Mouse (Mus musculus) liver, embryonic 13.5 days (tissue): ENCODE data around the gene Kcnd2. TPM values are rescaled to one million over a fixed set of nuclear protein-coding genes. Genes with fewer than 3 reads are reported as not detected.
"Not testable (repeated sequence)": the region's sequence is repeated elsewhere in the genome, so short reads cannot be mapped to it uniquely, and the experiment has no call there.

Experiments used
- ATAC-seq: fragments of 200-750 bp; cut with Nextera tagmentation; 2 replicates; pipeline ENCODE4 v1.8.0; 2017; ENCODE audit warnings: low read depth, mild to moderate bottlenecking, moderate number of reproducible peaks, moderate library complexity
- DNase-seq: peaks from one replicate; pipeline ENCODE4 v3.0.0; 2022
- H3K27ac ChIP-seq: fragments of 300-500 bp; sonication (generic); 2 replicates; pipeline ENCODE4 v1.5.1; 2015; ENCODE audit warnings: moderate library complexity, mild to moderate bottlenecking, inconsistent platforms
- H3K27me3 ChIP-seq: fragments of 300-500 bp; sonication (generic); 2 replicates; pipeline ENCODE4 v1.6.1; 2015; ENCODE audit warnings: mild to moderate bottlenecking, inconsistent platforms
- H3K36me3 ChIP-seq: fragments of 300-500 bp; sonication (generic); 2 replicates; pipeline ENCODE4 v1.6.1; 2015; ENCODE audit warnings: mild to moderate bottlenecking, inconsistent platforms
- H3K4me1 ChIP-seq: fragments of 300-500 bp; sonication (generic); replicated peaks from 2 replicates; pipeline ENCODE4 v1.6.1; 2015; ENCODE audit warnings: inconsistent platforms
- H3K4me2 ChIP-seq: fragments of 300-500 bp; sonication (generic); 2 replicates; pipeline ENCODE4 v1.6.1; 2015; ENCODE audit warnings: inconsistent platforms, mild to moderate bottlenecking, moderate library complexity
- H3K4me3 ChIP-seq: fragments of 300-500 bp; sonication (generic); replicated peaks from 2 replicates; pipeline ENCODE4 v1.5.1; 2015; ENCODE audit warnings: mild to moderate bottlenecking, inconsistent platforms
- H3K9ac ChIP-seq: fragments of 300-500 bp; sonication (generic); 2 replicates; pipeline ENCODE4 v1.6.1; 2015; ENCODE audit warnings: mild to moderate bottlenecking, inconsistent platforms
- H3K9me3 ChIP-seq: fragments of 300-500 bp; sonication (generic); replicated peaks from 2 replicates; pipeline ENCODE4 v1.6.1; 2016; ENCODE audit warnings: inconsistent platforms
- WGBS: fragments of 180-500 bp; shearing (Covaris S2); methylation state at CpG from one replicate; pipeline ENCODE4 v1.1.7; 2015; ENCODE audit not compliant: insufficient replicate concordance; 5-methylcytosine and 5-hydroxymethylcytosine counted together
- polyA plus RNA-seq: library from polyadenylated mRNA; unstranded; fragments of >200 nt; fragmentation: Nextera tagmentation; extraction: Ambion mirVana; gene quantifications from 2 replicates; pipeline ENCODE4 v1.2.1, GENCODE M21; 2015

The Kcnd2 gene
- polyA plus RNA-seq, 1 experiment from 2014 or later, result 0.02 TPM

DNA sequence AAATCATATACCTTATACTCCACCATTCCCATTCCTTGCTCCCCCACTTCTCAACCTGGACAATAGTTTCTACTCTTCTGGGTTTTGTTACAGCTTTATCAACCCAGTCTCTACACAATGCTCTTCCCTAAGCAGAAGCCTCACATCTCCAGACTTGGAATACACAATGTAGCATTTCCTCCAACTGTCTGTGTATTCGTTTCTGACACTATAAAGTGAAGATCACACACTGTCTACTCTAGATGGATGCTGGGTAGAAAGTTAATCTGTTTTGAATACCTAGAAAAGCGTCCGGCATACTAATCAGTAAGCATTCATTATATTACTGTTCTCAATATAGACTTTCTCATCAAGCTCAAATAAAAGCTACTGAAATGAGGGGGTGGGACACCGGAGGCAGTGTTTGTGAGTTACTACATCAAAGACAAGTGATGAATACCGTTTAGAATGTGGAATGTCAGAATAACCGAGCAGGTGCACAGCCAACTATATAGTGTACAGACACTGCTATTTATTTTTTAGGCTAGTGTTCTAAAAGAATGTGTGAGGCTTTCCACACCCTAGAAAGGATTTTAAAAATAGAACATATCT is 62.1 kb downstream of the Kcnd2 start:
- no peaks in the 10 kb centered on the region for H3K9me3 ChIP-seq
- no peak for ATAC-seq
- no peak overlapping the region for H3K9ac ChIP-seq
- no peak for DNase-seq
- no peaks in the 10 kb centered on the region for H3K27me3 ChIP-seq
- no peaks in the 10 kb centered on the region for H3K4me1 ChIP-seq
- 67% methylated on average over 6 of the region's 6 CpGs for WGBS
- H3K36me3 ChIP-seq, result no peaks in the 10 kb centered on the region
- no peak overlapping the region for H3K27ac ChIP-seq
- H3K4me3 ChIP-seq, result no peak overlapping the region
- no peak overlapping the region for H3K4me2 ChIP-seq

DNA sequence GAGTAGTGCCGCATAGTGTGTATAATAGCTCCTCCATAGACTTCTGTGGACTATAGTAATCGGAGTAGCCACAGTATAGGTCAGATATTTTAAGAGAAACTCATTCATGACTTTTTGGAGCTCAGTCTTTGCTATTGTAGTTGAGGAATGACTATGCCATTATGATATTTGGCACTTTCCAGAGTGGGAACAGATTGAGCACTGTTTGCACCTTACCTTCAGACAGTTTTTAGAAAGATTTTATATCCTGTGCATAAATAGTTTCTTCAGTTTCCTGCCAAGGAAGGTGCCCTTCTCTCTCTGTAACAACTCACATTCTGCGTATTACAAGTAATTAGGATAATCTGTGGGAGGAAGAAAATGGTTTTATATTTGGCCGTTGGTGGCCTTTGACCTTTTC is 89.6 kb downstream of the Kcnd2 start:
- Histone ChIP-seq H3K4me3 (no peak overlapping the region), H3K4me2 (no peak overlapping the region), H3K9me3 (no peaks in the 10 kb centered on the region), H3K27me3 (no peaks in the 10 kb centered on the region), H3K27ac (no peak overlapping the region), H3K36me3 (no peaks in the 10 kb centered on the region), H3K4me1 (no peaks in the 10 kb centered on the region), H3K9ac (no peak overlapping the region)
- no peak for ATAC-seq
- 60% methylated on average over 4 of the region's 4 CpGs for WGBS
- DNase-seq, result no peak

DNA sequence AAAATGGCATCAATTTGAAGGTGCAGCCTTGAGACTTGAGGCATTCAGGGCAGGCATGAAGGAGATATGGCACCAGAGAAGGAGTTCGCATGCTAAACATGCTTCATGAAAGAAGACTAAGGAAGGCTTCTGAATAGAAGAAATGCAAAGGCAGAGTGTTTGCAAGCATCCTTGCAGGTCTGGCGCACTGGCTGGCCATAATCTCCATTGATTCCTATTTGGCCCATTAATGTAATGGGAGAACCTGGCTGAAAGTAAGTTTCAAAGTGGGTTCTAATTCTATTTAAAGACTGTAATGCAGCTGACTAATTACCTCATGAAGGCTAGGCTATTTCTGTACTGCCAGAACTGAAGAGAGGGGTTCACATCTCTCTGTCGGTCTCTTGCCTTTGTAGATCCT is 94.9 kb downstream of the Kcnd2 start:
- Histone ChIP-seq H3K4me2 (no peak overlapping the region), H3K9ac (no peak overlapping the region), H3K4me3 (no peak overlapping the region), H3K4me1 (no peaks in the 10 kb centered on the region), H3K36me3 (no peaks in the 10 kb centered on the region), H3K27ac (no peak overlapping the region), H3K27me3 (no peaks in the 10 kb centered on the region), H3K9me3 (no peaks in the 10 kb centered on the region)
- DNase-seq, result no peak
- 78% methylated on average over 3 of the region's 3 CpGs for WGBS
- ATAC-seq, result no peak

DNA sequence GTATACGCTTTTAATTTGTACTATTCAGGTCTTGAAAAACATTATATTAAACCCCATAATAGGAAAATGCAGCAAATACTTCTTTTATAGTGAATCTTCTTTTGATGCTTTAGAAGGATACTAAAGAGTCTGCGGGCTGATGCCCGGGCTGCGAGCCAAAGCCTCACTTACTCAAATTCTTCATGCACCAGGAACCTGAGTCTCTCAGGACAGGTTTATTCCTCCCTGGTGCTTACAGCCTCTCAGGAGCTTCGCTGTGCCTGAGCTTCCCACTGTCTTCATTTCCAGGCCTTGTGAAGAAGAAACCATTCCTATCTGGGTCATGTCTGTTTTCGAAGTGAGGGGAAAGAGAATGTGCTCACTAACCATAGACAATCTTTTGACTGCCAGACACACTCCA is 106.1 kb downstream of the Kcnd2 start:
- Histone ChIP-seq H3K4me2 (no peak overlapping the region), H3K27me3 (no peaks in the 10 kb centered on the region), H3K9ac (no peak overlapping the region), H3K4me3 (no peak overlapping the region), H3K27ac (no peak overlapping the region), H3K4me1 (no peaks in the 10 kb centered on the region), H3K36me3 (no peaks in the 10 kb centered on the region), H3K9me3 (no peaks in the 10 kb centered on the region)
- WGBS, result 70% methylated on average over 6 of the region's 6 CpGs
- no peak for ATAC-seq
- no peak for DNase-seq

DNA sequence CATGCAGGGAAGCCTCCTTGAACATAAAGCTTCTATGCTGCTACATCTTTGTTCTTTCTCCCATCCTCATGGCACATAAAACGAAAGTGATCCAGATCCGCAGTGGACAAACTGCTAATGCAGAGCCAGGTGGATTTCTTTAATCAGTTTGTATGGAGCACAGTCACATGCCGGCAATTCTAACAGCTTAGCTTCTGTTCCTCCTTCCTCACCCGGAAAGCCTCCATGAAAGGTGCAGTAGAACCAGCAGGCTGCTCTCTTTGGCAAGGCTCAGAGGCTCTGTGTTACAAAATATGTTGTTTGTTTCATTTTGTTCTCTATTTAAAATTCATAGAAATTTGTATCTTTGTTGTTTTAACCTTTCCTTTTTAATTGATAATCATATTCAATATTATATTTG is 106.9 kb downstream of the Kcnd2 start:
- no peak overlapping the region for H3K4me2 ChIP-seq
- WGBS, result 73% methylated on average over 4 of the region's 4 CpGs
- ATAC-seq (no peak), DNase-seq (no peak)
- H3K9me3 ChIP-seq, result no peaks in the 10 kb centered on the region
- H3K27me3 ChIP-seq, result no peaks in the 10 kb centered on the region
- no peaks in the 10 kb centered on the region for H3K36me3 ChIP-seq
- H3K4me3 ChIP-seq, result no peak overlapping the region
- H3K27ac ChIP-seq, result no peak overlapping the region
- H3K4me1 ChIP-seq, result no peaks in the 10 kb centered on the region
- no peak overlapping the region for H3K9ac ChIP-seq

DNA sequence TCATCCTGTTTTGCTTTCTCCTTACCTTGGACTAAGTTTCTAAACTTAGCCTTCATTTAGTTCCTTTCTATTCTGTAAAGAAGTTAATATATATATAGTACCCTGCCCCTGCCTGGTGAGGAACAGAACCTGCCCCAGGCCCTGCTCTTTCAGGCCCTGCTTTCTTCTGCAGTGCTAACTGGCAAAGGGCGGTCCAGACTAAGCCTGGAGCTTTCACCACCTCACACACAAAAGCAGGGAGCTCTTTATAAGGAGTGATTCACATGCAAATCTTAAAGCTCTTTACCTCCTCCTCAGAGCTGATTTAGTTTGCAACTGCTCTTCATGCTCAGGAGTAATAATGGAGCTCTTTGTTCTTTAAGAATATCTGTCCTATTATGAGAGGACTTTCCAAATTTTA is 109.9 kb downstream of the Kcnd2 start:
- no peak overlapping the region for H3K4me2 ChIP-seq
- no peak for DNase-seq
- WGBS, result 50% methylated on average over 1 of the region's 1 CpGs
- no peak for ATAC-seq
- no peak overlapping the region for H3K9ac ChIP-seq
- H3K27me3 ChIP-seq, result no peaks in the 10 kb centered on the region
- no peaks in the 10 kb centered on the region for H3K36me3 ChIP-seq
- no peak overlapping the region for H3K4me3 ChIP-seq
- no peaks in the 10 kb centered on the region for H3K4me1 ChIP-seq
- H3K27ac ChIP-seq, result no peak overlapping the region
- no peaks in the 10 kb centered on the region for H3K9me3 ChIP-seq

DNA sequence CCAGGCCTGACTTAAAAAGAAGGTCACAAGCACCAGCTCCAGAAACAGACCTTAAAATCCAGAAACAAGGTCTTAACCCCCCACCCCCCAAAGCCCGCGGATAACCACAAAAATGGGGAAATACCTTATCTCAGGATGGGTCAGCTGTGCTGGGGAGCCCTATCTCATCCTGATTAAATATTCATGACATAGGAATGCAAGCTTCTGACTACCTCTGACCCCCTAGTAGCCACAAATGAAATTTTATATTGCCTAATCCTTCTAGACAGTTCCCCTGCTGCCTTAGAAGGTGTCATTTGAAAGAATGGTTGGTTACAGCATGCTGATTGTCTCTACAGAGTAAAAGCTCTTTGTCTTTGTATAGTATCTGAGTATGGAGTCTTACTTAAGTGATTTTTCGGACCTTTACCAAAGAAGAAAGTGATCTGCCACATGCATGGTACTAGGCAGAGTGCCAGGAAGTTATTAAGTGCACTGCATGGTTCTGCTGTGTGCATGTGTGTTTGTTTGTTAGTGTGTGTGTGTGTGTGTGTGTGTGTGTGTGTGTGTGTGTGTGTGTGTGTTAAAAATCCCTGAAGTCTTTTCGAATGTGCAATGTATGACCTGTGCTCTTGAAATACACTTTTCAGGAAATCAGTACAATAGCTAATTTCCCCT is 111.9 kb downstream of the Kcnd2 start:
- no peak overlapping the region for H3K4me3 ChIP-seq
- no peak overlapping the region for H3K9ac ChIP-seq
- H3K27ac ChIP-seq, result no peak overlapping the region
- ATAC-seq, result no peak
- no peak overlapping the region for H3K4me2 ChIP-seq
- no peak for DNase-seq
- WGBS, result 28% methylated on average over 4 of the region's 4 CpGs
- H3K27me3 ChIP-seq, result no peaks in the 10 kb centered on the region
- H3K9me3 ChIP-seq, result no peaks in the 10 kb centered on the region
- no peaks in the 10 kb centered on the region for H3K36me3 ChIP-seq
- no peaks in the 10 kb centered on the region for H3K4me1 ChIP-seq

DNA sequence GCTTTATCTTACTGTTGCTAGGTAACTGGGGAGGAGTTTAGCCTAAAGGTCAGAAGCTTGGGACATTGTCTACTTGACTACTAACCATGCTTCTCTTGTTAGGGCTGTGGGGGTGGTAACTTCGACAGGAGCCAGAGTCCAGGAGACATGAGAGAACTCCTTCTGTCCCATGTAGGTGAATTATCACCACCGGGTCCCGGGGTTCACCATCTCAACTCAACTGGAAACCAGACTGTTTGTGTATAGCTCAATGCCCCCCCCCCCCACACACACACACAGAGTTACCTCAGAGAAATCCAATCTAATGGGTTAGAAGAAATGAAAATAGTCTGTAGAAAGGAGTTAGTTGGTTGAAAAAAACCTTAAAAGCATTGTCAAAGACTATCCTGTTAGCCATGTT is 170.0 kb downstream of the Kcnd2 start:
- not testable (repeated sequence) for ATAC-seq, H3K27me3 ChIP-seq, H3K9ac ChIP-seq, H3K27ac ChIP-seq, DNase-seq, H3K4me3 ChIP-seq, H3K4me2 ChIP-seq, H3K36me3 ChIP-seq, H3K9me3 ChIP-seq, H3K4me1 ChIP-seq
- WGBS, result 60% methylated on average over 3 of the region's 3 CpGs

DNA sequence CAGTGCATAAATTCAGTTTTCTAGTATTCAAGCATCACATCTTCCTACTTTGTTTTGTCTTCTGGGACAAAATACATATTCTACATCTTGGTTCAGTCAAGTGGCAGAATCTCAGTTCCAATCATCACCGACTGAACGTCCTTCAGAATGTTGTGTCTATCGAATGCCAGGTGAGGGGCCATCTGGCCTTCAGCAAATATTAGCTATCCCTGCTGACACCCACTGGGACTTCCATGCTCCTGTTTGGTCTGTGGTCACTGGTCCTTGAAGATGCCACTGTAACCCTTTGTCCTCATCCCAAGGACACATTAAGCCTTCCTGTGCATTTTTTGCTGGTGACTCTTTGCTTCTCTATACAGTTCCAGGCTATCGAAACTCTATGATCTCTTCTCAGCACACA is 176.5 kb downstream of the Kcnd2 start:
- no peak for DNase-seq

DNA sequence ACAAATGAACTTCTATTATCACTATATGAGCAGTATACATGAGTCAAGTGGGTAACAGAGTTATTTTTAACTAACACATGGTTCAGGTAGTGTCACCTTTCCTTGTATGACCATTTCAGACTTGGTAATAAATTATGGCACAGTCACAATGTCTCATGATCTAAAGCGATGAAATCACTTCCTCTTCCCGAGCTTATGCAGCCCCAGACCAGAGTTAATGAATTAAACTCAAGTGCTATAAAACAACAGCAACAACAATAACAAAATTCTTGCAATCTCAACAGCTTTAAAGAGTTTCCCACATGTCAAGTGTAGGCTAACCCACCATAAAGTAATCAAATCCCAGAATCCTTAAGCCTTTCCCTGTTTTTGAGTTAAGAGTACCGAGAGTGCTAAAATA is 198.4 kb downstream of the Kcnd2 start:
- ATAC-seq (no peak), DNase-seq (no peak)
- Histone ChIP-seq H3K4me2 (no peak overlapping the region), H3K4me1 (no peaks in the 10 kb centered on the region), H3K27me3 (no peaks in the 10 kb centered on the region), H3K4me3 (no peak overlapping the region), H3K9me3 (no peaks in the 10 kb centered on the region), H3K9ac (no peak overlapping the region), H3K36me3 (no peaks in the 10 kb centered on the region), H3K27ac (no peak overlapping the region)
- WGBS, result 61% methylated on average over 3 of the region's 3 CpGs

More for the DNA sequence above, 176.5 kb downstream of the Kcnd2 start:
- Histone ChIP-seq H3K27ac (no peak overlapping the region), H3K4me3 (no peak overlapping the region), H3K9ac (no peak overlapping the region), H3K9me3 (no peaks in the 10 kb centered on the region), H3K4me2 (no peak overlapping the region), H3K36me3 (no peaks in the 10 kb centered on the region), H3K27me3 (no peaks in the 10 kb centered on the region), H3K4me1 (no peaks in the 10 kb centered on the region)
- 79% methylated on average over 4 of the region's 4 CpGs for WGBS
- ATAC-seq, result no peak

DNA sequence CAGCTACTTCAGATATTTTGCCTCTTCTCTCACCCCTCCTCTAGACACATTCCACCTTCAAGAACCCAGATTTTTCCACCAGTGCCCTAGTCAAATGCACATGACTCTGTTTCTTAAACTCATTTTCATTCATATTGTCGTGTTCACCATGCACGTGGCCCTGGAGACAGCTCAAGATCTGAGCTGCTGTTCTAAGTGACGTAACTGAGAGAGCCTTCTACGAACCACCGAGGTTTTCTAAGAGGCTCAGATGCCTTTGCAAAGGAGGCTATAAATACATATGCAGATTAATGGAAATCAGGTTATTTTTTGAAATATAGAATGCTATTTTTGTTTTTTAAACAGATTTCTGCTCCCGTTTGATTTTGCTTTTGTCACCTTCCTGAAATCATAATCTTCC is 202.9 kb downstream of the Kcnd2 start:
- DNase-seq (no peak), ATAC-seq (no peak)
- Histone ChIP-seq H3K9me3 (no peaks in the 10 kb centered on the region), H3K4me2 (no peak overlapping the region), H3K36me3 (no peaks in the 10 kb centered on the region), H3K4me3 (no peak overlapping the region), H3K27me3 (no peaks in the 10 kb centered on the region), H3K9ac (no peak overlapping the region), H3K4me1 (no peaks in the 10 kb centered on the region), H3K27ac (no peak overlapping the region)
- 62% methylated on average over 6 of the region's 6 CpGs for WGBS

DNA sequence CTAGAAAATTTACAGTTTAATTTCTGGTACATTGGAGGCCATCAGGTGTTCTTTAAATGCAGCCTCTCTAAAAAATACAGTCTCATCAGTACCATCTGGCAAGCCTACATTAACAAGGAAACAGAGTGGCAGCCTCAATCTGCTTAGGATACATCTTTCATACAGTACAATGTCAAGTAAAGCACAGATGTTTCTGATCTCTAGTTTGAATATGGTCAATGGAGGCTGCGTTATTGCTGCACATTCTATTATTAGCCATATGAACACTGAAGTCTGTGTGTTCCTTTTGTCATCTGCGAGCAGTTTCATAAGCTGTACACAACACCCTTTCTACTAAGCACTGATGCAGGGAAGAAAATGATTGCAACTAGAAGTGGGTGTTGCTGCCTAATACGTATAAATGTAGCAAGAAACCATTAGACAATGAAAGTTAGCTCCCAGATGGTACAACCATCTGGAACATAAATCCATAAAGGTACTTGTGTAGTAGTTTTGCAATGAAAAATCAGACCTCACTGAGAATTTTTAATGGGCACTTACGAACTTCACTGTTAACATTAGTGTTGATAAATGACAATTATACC is 209.0 kb downstream of the Kcnd2 start:
- Histone ChIP-seq H3K27ac (no peak overlapping the region), H3K4me3 (no peak overlapping the region), H3K9me3 (no peaks in the 10 kb centered on the region), H3K9ac (no peak overlapping the region), H3K4me2 (no peak overlapping the region), H3K4me1 (no peaks in the 10 kb centered on the region), H3K36me3 (no peaks in the 10 kb centered on the region), H3K27me3 (no peaks in the 10 kb centered on the region)
- DNase-seq, result no peak
- WGBS, result 58% methylated on average over 4 of the region's 4 CpGs
- ATAC-seq, result no peak
